Mouse (Mus musculus) MEL (cell line): ENCODE measurements around the gene Endou. TPM values are rescaled to one million over a fixed set of nuclear protein-coding genes. Genes with fewer than 3 reads are reported as not detected.

ENCODE experiments used
- DNase-seq: peaks from one replicate; pipeline ENCODE4 v3.0.0; 2011; ENCODE audit warnings: low read depth, low spot score
- H3K27ac ChIP-seq: 2 replicates; pipeline ENCODE4 v1.5.1; 2012; ENCODE audit warnings: low read depth, mild to moderate bottlenecking, control low read depth, low read length, moderate library complexity; ENCODE audit not compliant: control insufficient read depth
- H3K27me3 ChIP-seq, 2 experiments: fragments of 150-350 bp in 1 of 2; sonication (generic) in 1 of 2; 2 replicates each; pipeline ENCODE4 v1.6.1; 2012; ENCODE audit warnings: low read length in 2 of 2, mild to moderate bottlenecking in 2 of 2, improper control_type of control experiment in 1 of 2, moderate library complexity in 1 of 2; ENCODE audit not compliant: insufficient read depth in 2 of 2, control insufficient read depth in 1 of 2
- H3K36me3 ChIP-seq, 2 experiments: 2 replicates each; pipeline ENCODE4 v1.6.1; 2012 to 2014; ENCODE audit warnings: low read length in 2 of 2, improper control_type of control experiment in 1 of 2, inconsistent platforms in 1 of 2, mild to moderate bottlenecking in 1 of 2; ENCODE audit not compliant: insufficient read depth in 2 of 2, control insufficient read depth in 1 of 2
- H3K4me1 ChIP-seq, 2 experiments: fragments of 150-350 bp in 1 of 2; sonication (generic) in 1 of 2; 2 replicates each; pipeline ENCODE4 v1.6.1; 2012; ENCODE audit warnings: low read length in 2 of 2, improper control_type of control experiment in 1 of 2, mild to moderate bottlenecking in 1 of 2; ENCODE audit not compliant: insufficient read depth in 2 of 2, control insufficient read depth in 1 of 2
- H3K4me3 ChIP-seq, 2 experiments: fragments of 150-350 bp in 1 of 2; sonication (generic) in 1 of 2; 2 replicates each; pipeline ENCODE4 v1.5.1; 2012; ENCODE audit warnings: low read depth in 2 of 2, low read length in 2 of 2, mild to moderate bottlenecking in 2 of 2, moderate library complexity in 2 of 2, control low read depth in 1 of 2, improper control_type of control experiment in 1 of 2; ENCODE audit not compliant: control insufficient read depth in 1 of 2, insufficient read depth in 1 of 2
- H3K79me2 ChIP-seq: 2 replicates; pipeline ENCODE4 v1.6.1; 2012; ENCODE audit warnings: mild to moderate bottlenecking, low read length, moderate library complexity; ENCODE audit not compliant: control insufficient read depth, poor library complexity, insufficient read depth
- H3K9ac ChIP-seq: 2 replicates; pipeline ENCODE4 v1.6.1; 2012; ENCODE audit warnings: low read depth, mild to moderate bottlenecking, control low read depth, low read length, moderate library complexity; ENCODE audit not compliant: control insufficient read depth, poor library complexity, severe bottlenecking
- H3K9me3 ChIP-seq: fragments of 150-350 bp; sonication (generic); replicated peaks from 2 replicates; pipeline ENCODE4 v1.6.1; 2012; ENCODE audit warnings: mild to moderate bottlenecking, low read length, improper control_type of control experiment, moderate library complexity; ENCODE audit not compliant: insufficient read depth
- CHD2 ChIP-seq: IDR thresholded peaks from 2 replicates; pipeline ENCODE4 v1.6.1; 2011; ENCODE audit warnings: low read length, improper control_type of control experiment
- CTCF ChIP-seq, 3 experiments: IDR thresholded peaks in 2 of 3; conservative IDR thresholded peaks in 1 of 3; 2 replicates each; pipeline ENCODE4 v1.5.1; 2011 to 2012; ENCODE audit warnings: low read length in 3 of 3, low read depth in 2 of 3, mild to moderate bottlenecking in 2 of 3, improper control_type of control experiment in 1 of 3, inconsistent platforms in 1 of 3, mixed read lengths in 1 of 3, moderate library complexity in 1 of 3; ENCODE audit not compliant: control insufficient read depth in 1 of 3, insufficient read depth in 1 of 3, poor library complexity in 1 of 3, severe bottlenecking in 1 of 3
- ELF1 ChIP-seq: IDR thresholded peaks from 2 replicates; pipeline ENCODE4 v1.6.1; 2014; ENCODE audit warnings: low read depth, mild to moderate bottlenecking, inconsistent platforms, low read length, improper control_type of control experiment, moderate library complexity
- ETS1 ChIP-seq: IDR thresholded peaks from 2 replicates; pipeline ENCODE4 v1.6.1; 2012; ENCODE audit warnings: low read depth, mild to moderate bottlenecking, inconsistent platforms, low read length, improper control_type of control experiment, moderate library complexity
- JUND ChIP-seq: IDR thresholded peaks from 2 replicates; pipeline ENCODE4 v1.6.1; 2011; ENCODE audit warnings: low read depth, mild to moderate bottlenecking, improper control_type of control experiment, low read length
- MAFK ChIP-seq: IDR thresholded peaks from 2 replicates; pipeline ENCODE4 v1.6.1; 2011; ENCODE audit warnings: low read depth, mild to moderate bottlenecking, low read length, improper control_type of control experiment, borderline replicate concordance
- MEF2A ChIP-seq: IDR thresholded peaks from 2 replicates; pipeline ENCODE4 v1.6.1; 2014; ENCODE audit warnings: low read depth, mild to moderate bottlenecking, inconsistent platforms, low read length, improper control_type of control experiment; ENCODE audit not compliant: poor library complexity, insufficient replicate concordance, severe bottlenecking; ENCODE audit errors: extremely low read depth
- MYC ChIP-seq: IDR thresholded peaks from 2 replicates; pipeline ENCODE4 v1.6.1; 2011; ENCODE audit warnings: low read depth, mild to moderate bottlenecking, low read length, improper control_type of control experiment, moderate library complexity
- POLR2A ChIP-seq, 2 experiments: IDR thresholded peaks; 2 replicates each; pipeline ENCODE4 v1.6.1; 2011 to 2012; ENCODE audit warnings: low read length in 2 of 2, mild to moderate bottlenecking in 2 of 2, control low read depth in 1 of 2, improper control_type of control experiment in 1 of 2, low read depth in 1 of 2, moderate library complexity in 1 of 2; ENCODE audit not compliant: control insufficient read depth in 1 of 2, insufficient read depth in 1 of 2, poor library complexity in 1 of 2
- POLR2AphosphoS2 ChIP-seq: IDR thresholded peaks from 2 replicates; pipeline ENCODE4 v1.6.1; 2011; ENCODE audit warnings: low read length, improper control_type of control experiment
- RAD21 ChIP-seq: IDR thresholded peaks from 2 replicates; pipeline ENCODE4 v1.6.1; 2011; ENCODE audit warnings: mild to moderate bottlenecking, low read depth, low read length, improper control_type of control experiment
- SMC3 ChIP-seq: IDR thresholded peaks from 2 replicates; pipeline ENCODE4 v1.6.1; 2011; ENCODE audit warnings: low read depth, low read length, improper control_type of control experiment
- TAL1 ChIP-seq: IDR thresholded peaks from 2 replicates; pipeline ENCODE4 v1.6.1; 2012; ENCODE audit warnings: mild to moderate bottlenecking, inconsistent platforms, low read length, moderate library complexity, mixed read lengths
- TCF12 ChIP-seq: IDR thresholded peaks from 2 replicates; pipeline ENCODE4 v1.6.1; 2014; ENCODE audit warnings: low read depth, mild to moderate bottlenecking, inconsistent platforms, low read length, improper control_type of control experiment, moderate library complexity
- USF2 ChIP-seq, 2 experiments: IDR thresholded peaks; 2 replicates each; pipeline ENCODE4 v1.6.1; 2011 to 2012; ENCODE audit warnings: improper control_type of control experiment in 2 of 2, low read length in 2 of 2, borderline replicate concordance in 1 of 2, inconsistent platforms in 1 of 2, low read depth in 1 of 2, mild to moderate bottlenecking in 1 of 2; ENCODE audit not compliant: insufficient read depth in 1 of 2
- ZC3H11A ChIP-seq: IDR thresholded peaks from 2 replicates; pipeline ENCODE4 v1.6.1; 2012; ENCODE audit warnings: low read depth, mild to moderate bottlenecking, inconsistent platforms, low read length, improper control_type of control experiment
- ZKSCAN1 ChIP-seq: IDR thresholded peaks from 2 replicates; pipeline ENCODE4 v1.6.1; 2012; ENCODE audit warnings: low read depth, mild to moderate bottlenecking, inconsistent platforms, low read length, improper control_type of control experiment, moderate library complexity
- ZNF384 ChIP-seq: IDR thresholded peaks from 2 replicates; pipeline ENCODE4 v1.6.1; 2012; ENCODE audit warnings: low read depth, mild to moderate bottlenecking, inconsistent platforms, low read length, improper control_type of control experiment
- polyA plus RNA-seq, 2 experiments: library from polyadenylated mRNA; stranded (reverse) in 1 of 2; unstranded in 1 of 2; fragments of >175 nt in 1 of 2; fragments of >200 nt in 1 of 2; gene quantifications; 2 replicates each; pipeline versions ENCODE4 v1.2.1 to v1.2.4; 2012; ENCODE audit warnings: low replicate concordance in 2 of 2, low read depth in 1 of 2; ENCODE audit not compliant: insufficient read length in 2 of 2, insufficient read depth in 1 of 2, missing spikeins in 1 of 2
- total RNA-seq: library from RNA; depleted of rRNA; stranded (reverse); fragments of 300-350 nt; gene quantifications from 2 replicates; pipeline ENCODE4 v1.2.3, GENCODE M21; 2012

Endou gene
- total and polyA plus RNA-seq, 3 experiments, result 0.08 to 0.10 TPM; not detected in 1

GRCm38 (mm10) chr15:97766194-97766593, 35.1 kb upstream of the Endou start:
- H3K9ac ChIP-seq, result no peak overlapping the region
- no peaks in the 10 kb centered on the region for H3K9me3 ChIP-seq
- TF ChIP-seq JUND (no peak), POLR2A (IDR thresholded peaks at IDR 0.05; ENCODE audit: control insufficient read depth in 1 of 2, insufficient read depth in 1 of 2, low read depth in 1 of 2, low read length in 2 of 2, poor library complexity in 1 of 2) (no peak), ZKSCAN1 (no peak), SMC3 (no peak), ELF1 (no peak), TCF12 (no peak), ZNF384 (no peak), ZC3H11A (no peak), RAD21 (no peak), USF2 (IDR thresholded peaks at IDR 0.05; ENCODE audit: borderline replicate concordance in 1 of 2, insufficient read depth in 1 of 2, low read depth in 1 of 2, low read length in 2 of 2) (no peak), MEF2A (no peak), MAFK (no peak), POLR2AphosphoS2 (no peak), TAL1 (no peak), CTCF (IDR thresholded peaks at IDR 0.05 in 2 of 3, conservative IDR thresholded peaks at IDR 0.05 in 1 of 3; ENCODE audit: control insufficient read depth in 1 of 3, insufficient read depth in 1 of 3, low read depth in 2 of 3, low read length in 3 of 3, poor library complexity in 1 of 3, severe bottlenecking in 1 of 3) (no peak), ETS1 (no peak), CHD2 (no peak)
- H3K79me2 ChIP-seq, result no peaks in the 10 kb centered on the region
- H3K27ac ChIP-seq, result no peak overlapping the region
- no peak for DNase-seq
- no peaks in the 10 kb centered on the region; a peak in 1 of 4 replicates for H3K36me3 ChIP-seq
- H3K4me3 ChIP-seq, result no peak overlapping the region
- peaks cover 0 to 5% of the 10 kb centered on the region in 2 experiments; a peak in 1 of 4 replicates for H3K4me1 ChIP-seq
- H3K27me3 ChIP-seq, result peaks cover 44 to 56% of the 10 kb centered on the region in 2 experiments

- H3K4me1 ChIP-seq, result peaks cover 0 to 5% of the 10 kb centered on the region in 2 experiments; a peak in 1 of 4 replicates
- no peak for TF ChIP-seq MYC
- H3K9ac ChIP-seq, result no peak overlapping the region
- no peak for DNase-seq
- H3K4me3 ChIP-seq, result no peak overlapping the region
- no peaks in the 10 kb centered on the region for H3K9me3 ChIP-seq
- no peaks in the 10 kb centered on the region for H3K79me2 ChIP-seq
- H3K27me3 ChIP-seq, result peaks cover 43 to 51% of the 10 kb centered on the region in 2 experiments
- no peaks in the 10 kb centered on the region; a peak in 1 of 4 replicates for H3K36me3 ChIP-seq
- H3K27ac ChIP-seq, result no peak overlapping the region
These were observed 34.1 kb upstream of the Endou start for GRCm38 (mm10) chr15:97765090-97765794.
